Mouse (Mus musculus) G1E (cell line): ENCODE results near the gene Bcl9l. TPM values are rescaled to one million over a fixed set of nuclear protein-coding genes. Genes with fewer than 3 reads are reported as not detected.
"Not testable (repeated sequence)": the region's sequence is repeated elsewhere in the genome, so short reads cannot be mapped to it uniquely, and the experiment has no call there.

Source experiments
- ATAC-seq: 2 replicates; pipeline ENCODE4 v1.8.0; 2016; ENCODE audit warnings: mild to moderate bottlenecking; ENCODE audit not compliant: insufficient number of reproducible peaks, poor library complexity, low FRiP score, severe bottlenecking; ENCODE audit errors: extremely low read depth
- DNase-seq: peaks from one replicate; pipeline ENCODE4 v3.0.0; 2012; ENCODE audit warnings: low spot score
- H3K27me3 ChIP-seq: 2 replicates; pipeline ENCODE4 v1.6.1; 2012; ENCODE audit warnings: mild to moderate bottlenecking, low read length, inconsistent platforms; ENCODE audit not compliant: insufficient read depth
- H3K36me3 ChIP-seq: replicated peaks from 2 replicates; pipeline ENCODE3; 2012; ENCODE audit warnings: mild to moderate bottlenecking, inconsistent platforms
- H3K4me1 ChIP-seq: 2 replicates; pipeline ENCODE4 v1.6.1; 2012; ENCODE audit warnings: low read depth, low read length, inconsistent platforms, mixed read lengths; ENCODE audit not compliant: insufficient read depth
- H3K4me3 ChIP-seq: 2 replicates; pipeline ENCODE4 v1.5.1; 2012; ENCODE audit warnings: low read depth, mild to moderate bottlenecking, inconsistent platforms, low read length, moderate library complexity, mixed read lengths
- H3K9me3 ChIP-seq: replicated peaks from 2 replicates; pipeline ENCODE4 v1.6.1; 2012; ENCODE audit warnings: inconsistent platforms
- CTCF ChIP-seq: IDR thresholded peaks from 2 replicates; pipeline ENCODE4 v1.5.1; 2012; ENCODE audit warnings: low read depth, low read length, inconsistent platforms, mixed read lengths
- GATA1 ChIP-seq: IDR thresholded peaks from 2 replicates; pipeline ENCODE4 v1.6.1; 2012; ENCODE audit warnings: borderline replicate concordance, low read length, inconsistent platforms, mixed read lengths
- GATA2 ChIP-seq: IDR thresholded peaks from 2 replicates; pipeline ENCODE4 v1.6.1; 2012; ENCODE audit warnings: low read depth, low read length, inconsistent platforms, borderline replicate concordance
- POLR2AphosphoS5 ChIP-seq: IDR thresholded peaks from 2 replicates; pipeline ENCODE4 v1.6.1; 2012; ENCODE audit warnings: low read depth, low read length, inconsistent platforms; ENCODE audit not compliant: insufficient replicate concordance
- TAL1 ChIP-seq: conservative IDR thresholded peaks from 2 replicates; pipeline ENCODE4 v1.6.1; 2012; ENCODE audit warnings: low read depth, low read length, inconsistent platforms, mixed read lengths
- polyA plus RNA-seq: library from polyadenylated mRNA; stranded (reverse); fragments of >175 nt; gene quantifications from 2 replicates; pipeline ENCODE4 v1.2.3, GENCODE M21; 2012
- total RNA-seq, 2 experiments: library from RNA; stranded (forward) in 1 of 2; stranded (reverse) in 1 of 2; fragments of 200-1000 nt in 1 of 2; fragments of >200 nt in 1 of 2; fragmentation: Nextera tagmentation in 1 of 2; gene quantifications; 2 replicates each; pipeline ENCODE4 v1.2.3; 2014 to 2017

Bcl9l gene
- total RNA-seq (2014; fragmentation: Nextera tagmentation) = 0.15 TPM in 1 of 2 replicates, not detected in the other
- total RNA-seq (2017) = 0.16 and 0.17 TPM in 2 replicates
- 0.09 and 0.14 TPM in 2 replicates for polyA plus RNA-seq

DNA sequence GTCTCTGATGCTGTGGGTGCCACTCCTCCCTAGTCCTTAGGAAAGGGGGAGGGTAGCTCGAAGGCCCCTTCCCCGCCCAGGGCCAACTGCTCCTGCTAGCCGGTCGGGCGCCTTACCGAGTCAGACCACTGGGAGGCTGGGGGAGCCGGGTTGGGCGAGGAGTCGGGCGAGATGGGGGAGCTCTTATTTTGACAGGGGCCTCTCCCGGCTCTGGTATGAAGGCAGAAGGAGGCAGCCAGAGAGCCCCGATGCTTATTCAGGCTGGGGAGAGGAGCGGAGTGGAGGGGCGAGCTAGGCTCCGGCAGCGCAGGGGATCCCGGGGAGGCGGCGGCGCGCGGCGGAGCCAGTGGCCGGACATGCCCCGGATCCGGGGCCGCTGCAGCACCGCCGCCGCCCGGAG is at the start of gene Bcl9l:
Bcl9l (plus strand) TSS at position 274 of the 400 bp plus-strand sequence.
- TF ChIP-seq TAL1 = no peak
- TF ChIP-seq GATA1 = no peak
- no peak for TF ChIP-seq CTCF
- no peak for TF ChIP-seq GATA2
- no peak for TF ChIP-seq POLR2AphosphoS5
- Histone ChIP-seq H3K4me3 (peak within 1 kb of the TSS; percentile 56; the same call in 1 of the 2 replicates), H3K36me3 (no peaks in the 10 kb centered on the region), H3K9me3 (no peaks in the 10 kb centered on the region), H3K27me3 (peaks cover 92% of the 10 kb centered on the region), H3K4me1 (peaks cover 35% of the 10 kb centered on the region)
- DNase-seq = peak; percentile 74
- peak; percentile 28; the same call in 1 of the 2 replicates for ATAC-seq

DNA sequence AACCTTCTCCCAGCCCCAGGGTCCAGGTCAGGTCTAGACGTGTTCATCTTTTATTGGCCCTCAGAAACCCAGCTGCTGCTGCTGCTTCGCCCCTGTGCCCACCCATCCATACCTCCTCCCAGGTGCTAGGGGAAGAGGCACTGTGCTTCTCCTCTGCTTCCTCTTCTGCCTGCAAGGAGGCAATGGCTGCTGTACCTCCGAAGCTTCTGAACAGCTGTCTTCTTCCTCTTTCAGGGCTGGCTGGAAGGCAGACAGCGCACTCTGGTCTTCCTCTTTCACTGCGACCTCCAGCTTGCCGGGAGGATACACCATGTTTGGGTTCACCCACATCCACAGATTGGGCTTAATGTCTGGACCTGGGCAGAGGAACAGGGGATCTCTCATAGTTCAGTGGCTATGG is 46.9 kb upstream of the Bcl9l start:
- peaks cover 4% of the 10 kb centered on the region; the same call in 1 of the 2 replicates for H3K4me1 ChIP-seq
- TF ChIP-seq POLR2AphosphoS5 (no peak), TAL1 (no peak), GATA2 (no peak), GATA1 (no peak), CTCF (no peak)
- no peak for DNase-seq
- H3K4me3 ChIP-seq = no peak overlapping the region
- peaks cover 31% of the 10 kb centered on the region for H3K27me3 ChIP-seq
- no peaks in the 10 kb centered on the region for H3K36me3 ChIP-seq
- H3K9me3 ChIP-seq = no peaks in the 10 kb centered on the region
- no peak for ATAC-seq

DNA sequence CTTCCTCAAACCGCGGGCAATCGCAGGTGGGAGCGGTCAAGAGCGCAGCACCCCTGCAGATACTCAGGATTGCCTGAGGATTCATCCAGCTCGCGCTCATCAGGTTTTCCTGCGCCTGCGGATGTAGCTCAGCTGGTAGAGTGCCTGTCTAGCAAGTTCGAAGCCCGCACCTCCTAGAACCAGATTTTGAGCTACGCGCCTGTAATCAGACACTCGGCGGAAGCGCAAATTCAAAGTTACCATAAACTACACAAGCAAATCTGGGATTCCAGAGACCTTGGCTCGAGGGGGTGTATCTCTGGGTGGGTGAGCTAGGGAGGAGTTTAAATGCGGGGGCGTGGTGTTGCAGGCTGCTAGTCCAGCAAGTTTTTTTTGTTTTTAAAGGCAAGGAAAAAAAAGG is 41.7 kb upstream of the Bcl9l start, which contains the start of gene Foxr1:
Foxr1 (minus strand) TSS at position 176 of the 400 bp plus-strand sequence.
- Histone ChIP-seq H3K36me3 (no peaks in the 10 kb centered on the region), H3K4me1 (no peaks in the 10 kb centered on the region), H3K4me3 (no peak within 1 kb of the TSS), H3K9me3 (no peaks in the 10 kb centered on the region), H3K27me3 (peaks cover 9% of the 10 kb centered on the region)
- TF ChIP-seq CTCF (no peak), GATA1 (no peak), GATA2 (no peak), POLR2AphosphoS5 (no peak), TAL1 (no peak)
- ATAC-seq = no peak
- DNase-seq = no peak

DNA sequence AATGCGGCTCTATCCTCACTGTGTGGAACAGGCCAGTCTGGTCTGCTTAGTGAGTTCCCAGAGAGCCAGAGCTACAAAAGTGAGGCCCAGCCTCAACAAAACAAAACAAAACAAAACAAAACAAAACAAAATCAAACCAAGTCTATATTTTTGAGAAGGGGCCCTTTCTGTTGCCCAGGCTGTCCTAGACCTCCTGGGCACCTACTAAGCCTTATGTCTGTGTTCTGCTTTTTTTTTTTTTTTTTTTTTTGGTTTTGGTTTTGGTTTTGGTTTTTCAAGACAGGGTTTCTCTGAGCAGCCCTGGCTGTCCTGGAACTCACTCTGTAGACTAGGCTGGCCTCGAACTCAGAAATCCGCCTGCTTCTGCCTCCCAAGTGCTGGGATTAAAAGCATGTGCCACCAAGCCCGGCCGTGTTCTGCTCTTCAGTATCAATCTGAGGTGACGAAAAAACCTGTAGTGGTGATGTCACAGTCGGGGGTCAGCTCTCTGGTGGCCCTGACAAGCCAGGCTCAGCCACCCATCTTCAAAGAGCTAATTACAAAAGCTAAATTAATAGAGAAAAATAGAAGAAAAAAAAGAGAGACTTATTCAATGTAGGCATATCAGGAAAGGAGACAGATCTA is 38.1 kb upstream of the Bcl9l start:
- H3K9me3 ChIP-seq, H3K27me3 ChIP-seq, H3K4me3 ChIP-seq, H3K4me1 ChIP-seq, DNase-seq, H3K36me3 ChIP-seq, ATAC-seq: not testable (repeated sequence)

DNA sequence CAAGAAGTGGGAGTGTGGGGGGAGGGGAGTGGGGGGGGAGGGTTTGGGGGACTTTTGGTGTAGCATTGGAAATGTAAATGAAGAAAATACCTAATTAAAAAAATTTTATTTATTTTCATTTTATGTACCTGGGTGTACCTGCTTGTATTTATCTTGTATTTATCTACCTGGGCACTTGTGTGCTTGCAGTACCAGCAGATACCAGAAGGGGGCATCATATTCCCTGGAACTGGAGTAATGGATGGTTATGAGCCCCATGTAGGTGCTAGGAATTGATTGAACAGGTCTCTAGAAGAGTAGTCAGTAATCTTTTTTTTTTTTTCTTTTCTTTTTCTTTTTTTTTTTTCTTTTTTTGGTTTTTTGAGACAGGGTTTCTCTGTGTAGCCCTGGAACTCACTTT is 32.2 kb upstream of the Bcl9l start:
- H3K36me3 ChIP-seq = no peaks in the 10 kb centered on the region
- no peaks in the 10 kb centered on the region for H3K9me3 ChIP-seq
- TF ChIP-seq POLR2AphosphoS5 (no peak), TAL1 (no peak), GATA1 (no peak), GATA2 (no peak), CTCF (no peak)
- H3K27me3 ChIP-seq = peaks cover 31% of the 10 kb centered on the region
- no peak overlapping the region for H3K4me3 ChIP-seq
- no peak for DNase-seq
- ATAC-seq = no peak
- H3K4me1 ChIP-seq = no peaks in the 10 kb centered on the region

DNA sequence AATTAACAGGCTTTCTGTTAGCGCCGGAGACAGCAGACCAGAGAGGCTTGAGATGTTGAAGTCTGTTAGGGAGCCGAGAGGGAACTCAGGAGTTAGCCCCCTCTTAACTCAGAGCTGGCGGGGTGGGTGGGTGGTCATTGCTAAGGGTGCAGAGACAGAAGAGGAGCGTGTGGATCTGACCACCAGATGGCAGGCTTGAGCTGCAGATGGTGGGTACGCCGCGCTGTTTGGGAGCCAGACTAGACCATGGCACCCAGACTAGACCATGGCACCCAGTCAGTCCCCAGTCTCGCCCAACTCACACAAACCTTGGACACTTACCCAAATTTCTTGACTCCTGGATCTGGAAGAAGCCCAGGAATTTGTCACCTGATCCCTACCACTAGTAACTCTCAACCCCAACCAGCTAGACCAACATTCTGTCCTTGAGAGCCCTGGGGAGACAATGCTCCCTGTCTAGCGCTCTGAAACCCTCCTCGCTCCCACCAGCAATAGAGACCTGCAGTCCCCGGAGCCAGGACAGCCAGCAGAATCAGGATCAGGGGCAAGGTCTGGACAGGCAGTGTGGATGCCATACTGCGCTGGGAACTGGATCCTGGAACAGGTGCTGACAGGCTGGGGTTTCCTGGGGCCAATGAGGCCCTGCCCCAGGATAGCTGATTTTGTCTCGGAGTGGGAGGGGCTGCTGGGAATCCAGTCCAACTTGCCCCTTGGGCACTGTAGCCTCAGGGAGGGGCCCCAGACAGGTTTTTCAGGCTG is 28.3 kb upstream of the Bcl9l start:
- DNase-seq (peak; percentile 60), ATAC-seq (no peak; the same call in 1 of the 2 replicates)
- no peaks in the 10 kb centered on the region for H3K4me1 ChIP-seq
- no peaks in the 10 kb centered on the region for H3K36me3 ChIP-seq
- peaks cover 40% of the 10 kb centered on the region for H3K27me3 ChIP-seq
- H3K9me3 ChIP-seq = no peaks in the 10 kb centered on the region
- TF ChIP-seq POLR2AphosphoS5 (no peak), CTCF (peak; percentile 44; the same call in 1 of the 2 replicates)
- no peak overlapping the region for H3K4me3 ChIP-seq
